Mouse (Mus musculus) hindbrain, embryonic 14.5 days (tissue): ENCODE data around the gene Dnajb5. TPM values are rescaled to one million over a fixed set of nuclear protein-coding genes. Genes with fewer than 3 reads are reported as not detected.

Experiments
- ATAC-seq: fragments of 200-750 bp; cut with Nextera tagmentation; 2 replicates; pipeline ENCODE4 v1.8.0; 2017; ENCODE audit warnings: moderate number of reproducible peaks, mild to moderate bottlenecking, moderate TSS enrichment, moderate library complexity; ENCODE audit not compliant: low FRiP score
- DNase-seq: peaks from one replicate; pipeline ENCODE4 v3.0.0-alpha.2; 2015; ENCODE audit warnings: low spot score
- H3K27ac ChIP-seq: fragments of 300-500 bp; sonication (generic); 2 replicates; pipeline ENCODE4 v1.5.1; 2014; ENCODE audit warnings: mild to moderate bottlenecking, moderate library complexity
- H3K27me3 ChIP-seq: fragments of 300-500 bp; sonication (generic); 2 replicates; pipeline ENCODE4 v1.6.1; 2014; ENCODE audit warnings: mild to moderate bottlenecking, low read length, mixed read lengths; ENCODE audit not compliant: control insufficient read depth, insufficient read depth
- H3K36me3 ChIP-seq: fragments of 300-500 bp; sonication (generic); replicated peaks from 2 replicates; pipeline ENCODE4 v1.6.1; 2014; ENCODE audit not compliant: control insufficient read depth, insufficient read depth
- H3K4me1 ChIP-seq: fragments of 300-500 bp; sonication (generic); replicated peaks from 2 replicates; pipeline ENCODE4 v1.6.1; 2014; ENCODE audit warnings: antibody characterized with exemption, low read length, mixed read lengths; ENCODE audit not compliant: control insufficient read depth, insufficient read depth
- H3K4me2 ChIP-seq: fragments of 300-500 bp; sonication (generic); replicated peaks from 2 replicates; pipeline ENCODE4 v1.6.1; 2014; ENCODE audit warnings: mild to moderate bottlenecking, moderate library complexity
- H3K4me3 ChIP-seq: fragments of 300-500 bp; sonication (generic); replicated peaks from 2 replicates; pipeline ENCODE4 v1.5.1; 2014; ENCODE audit warnings: mild to moderate bottlenecking, low read length
- H3K9ac ChIP-seq: fragments of 300-500 bp; sonication (generic); 2 replicates; pipeline ENCODE4 v1.6.1; 2014
- H3K9me3 ChIP-seq: fragments of 300-500 bp; sonication (generic); 2 replicates; pipeline ENCODE4 v1.6.1; 2016; ENCODE audit warnings: low read length; ENCODE audit not compliant: control insufficient read depth
- WGBS: fragments of 180-500 bp; shearing (Covaris S2); extraction: QIAGEN DNeasy Blood & Tissue Kit; methylation state at CpG from one replicate; pipeline ENCODE4 v1.1.7; 2014; 5-methylcytosine and 5-hydroxymethylcytosine counted together
- polyA plus RNA-seq: library from polyadenylated mRNA; unstranded; fragments of >200 nt; fragmentation: Nextera tagmentation; extraction: Ambion mirVana; gene quantifications from 2 replicates; pipeline ENCODE4 v1.2.1, GENCODE M21; 2014

Dnajb5 gene
- polyA plus RNA-seq, 1 experiment from 2014 or later, result 38.5 TPM

DNA sequence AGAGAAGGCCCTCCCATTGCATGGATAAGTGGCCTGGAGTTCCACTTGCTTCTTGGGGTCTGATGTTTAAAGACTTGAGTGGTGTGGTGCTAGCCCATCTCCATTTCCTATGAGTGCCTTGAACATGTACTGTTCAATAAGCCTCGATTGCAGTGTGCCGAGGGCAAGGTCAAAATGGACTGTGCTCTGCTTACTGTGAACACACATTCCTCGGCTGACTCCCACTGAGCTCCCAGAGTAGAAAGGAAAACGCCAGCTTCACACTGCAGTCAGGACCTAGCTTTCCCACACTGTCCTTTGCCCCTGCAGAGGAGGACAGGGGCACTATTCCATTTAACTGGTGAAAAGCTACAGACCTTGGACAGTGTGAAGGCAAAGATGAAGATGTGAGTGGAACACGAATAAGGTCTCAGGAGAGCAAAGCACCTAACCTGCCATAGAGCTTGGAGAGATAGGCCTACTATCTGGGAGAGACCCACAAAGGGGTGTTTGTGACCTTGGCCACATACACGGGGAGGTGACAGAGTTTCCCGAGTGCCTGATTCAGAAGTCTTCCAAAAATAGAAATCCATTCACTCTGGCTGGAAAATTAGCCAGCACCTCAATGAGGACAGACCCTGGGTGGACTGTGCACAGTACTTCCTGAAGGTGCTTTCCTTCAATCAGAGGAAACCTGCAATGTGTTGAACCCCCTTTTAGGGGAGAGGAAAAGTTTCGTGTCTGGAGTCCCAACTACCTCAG, 17.2 kb upstream of the Dnajb5 start:
- H3K4me3 ChIP-seq, result no peak overlapping the region
- DNase-seq, result no peak
- H3K27me3 ChIP-seq, result no peaks in the 10 kb centered on the region
- no peaks in the 10 kb centered on the region for H3K36me3 ChIP-seq
- no peaks in the 10 kb centered on the region for H3K4me1 ChIP-seq
- H3K27ac ChIP-seq, result no peak overlapping the region
- no peak overlapping the region for H3K9ac ChIP-seq
- no peak overlapping the region for H3K4me2 ChIP-seq
- H3K9me3 ChIP-seq, result no peaks in the 10 kb centered on the region
- WGBS, result 67% methylated on average over 8 of the region's 8 CpGs
- ATAC-seq, result no peak

DNA sequence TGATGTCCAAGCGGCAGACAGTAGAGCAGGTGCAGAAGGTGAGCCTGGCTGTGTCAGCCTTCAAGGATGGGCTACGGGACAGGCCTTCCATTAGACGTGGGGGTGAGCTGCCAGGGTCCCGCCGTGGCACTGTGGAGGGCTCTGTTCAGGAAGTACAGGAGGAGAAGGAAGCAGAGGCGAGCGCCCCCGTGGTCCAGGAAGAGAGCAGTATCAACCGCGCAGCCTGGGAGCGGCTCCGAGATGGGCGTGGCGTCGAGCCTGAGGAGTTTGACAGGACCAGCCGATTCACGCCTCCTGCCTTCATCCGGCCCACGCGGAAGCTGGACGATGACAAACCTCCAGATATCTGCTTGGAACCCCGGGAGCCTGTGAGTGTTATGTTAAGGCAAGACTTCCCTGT, 16.0 kb upstream of the Dnajb5 start:
- no peaks in the 10 kb centered on the region for H3K27me3 ChIP-seq
- no peak overlapping the region for H3K27ac ChIP-seq
- H3K9ac ChIP-seq, result no peak overlapping the region
- DNase-seq, result no peak
- no peak overlapping the region for H3K4me3 ChIP-seq
- ATAC-seq, result no peak
- peaks cover 8% of the 10 kb centered on the region; the same call in 1 of the 2 replicates for H3K36me3 ChIP-seq
- WGBS, result 12% methylated on average over 22 of the region's 22 CpGs
- peak overlapping the region; percentile 25 for H3K4me2 ChIP-seq
- H3K9me3 ChIP-seq, result no peaks in the 10 kb centered on the region
- no peaks in the 10 kb centered on the region for H3K4me1 ChIP-seq

DNA sequence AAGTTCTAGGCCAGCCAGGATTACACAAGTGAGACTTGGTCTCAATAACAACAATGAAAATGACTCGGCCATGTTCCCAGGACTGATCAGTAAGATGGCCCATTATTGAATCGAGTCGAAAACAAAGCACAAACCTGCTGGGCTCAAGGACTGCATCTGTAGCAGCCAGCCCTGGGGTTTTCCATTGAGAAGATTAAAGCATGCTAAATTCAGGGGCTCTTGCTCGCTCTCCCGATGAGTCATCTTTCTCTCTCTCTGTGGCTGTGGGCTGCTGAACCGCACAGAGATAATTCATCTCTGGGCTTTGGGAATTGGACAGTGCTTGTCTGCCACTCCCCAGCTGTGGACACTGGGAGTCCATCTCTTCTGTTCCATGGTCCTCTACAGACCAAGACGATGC, 8.2 kb upstream of the Dnajb5 start:
- ATAC-seq (no peak), DNase-seq (no peak)
- Histone ChIP-seq H3K36me3 (peaks cover 27% of the 10 kb centered on the region), H3K9ac (no peak overlapping the region), H3K4me2 (no peak overlapping the region), H3K4me3 (no peak overlapping the region), H3K27ac (no peak overlapping the region), H3K27me3 (no peaks in the 10 kb centered on the region), H3K4me1 (peaks cover 8% of the 10 kb centered on the region), H3K9me3 (no peaks in the 10 kb centered on the region)
- WGBS, result 68% methylated on average over 7 of the region's 7 CpGs

DNA sequence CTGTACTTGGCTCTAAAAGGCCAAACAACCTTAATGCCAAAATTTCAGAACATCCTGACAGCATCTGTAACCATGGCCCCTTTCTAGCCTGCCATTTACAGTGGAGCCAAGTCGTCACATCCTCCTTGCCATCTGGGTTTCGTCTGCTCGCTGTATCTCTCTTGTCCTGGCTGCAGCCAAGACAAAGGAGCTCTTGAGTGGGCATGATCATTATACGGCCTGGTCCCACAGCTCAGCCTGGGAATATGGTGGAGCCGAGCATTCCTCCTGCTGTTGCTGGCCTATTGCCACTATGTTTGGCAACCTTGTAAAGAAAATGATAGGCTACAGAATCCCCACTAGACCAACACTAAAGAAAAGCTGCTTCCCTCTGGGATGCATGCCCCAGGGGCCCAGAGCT, 6.3 kb upstream of the Dnajb5 start:
- peak; percentile 42; the same call in 1 of the 2 replicates for ATAC-seq
- H3K36me3 ChIP-seq, result peaks cover 22% of the 10 kb centered on the region
- no peak overlapping the region for H3K4me2 ChIP-seq
- 64% methylated on average over 5 of the region's 5 CpGs for WGBS
- no peak overlapping the region for H3K4me3 ChIP-seq
- no peak overlapping the region for H3K9ac ChIP-seq
- no peaks in the 10 kb centered on the region for H3K27me3 ChIP-seq
- H3K27ac ChIP-seq, result peak overlapping the region; percentile 43; the same call in 1 of the 2 replicates
- no peaks in the 10 kb centered on the region for H3K9me3 ChIP-seq
- H3K4me1 ChIP-seq, result peaks cover 27% of the 10 kb centered on the region
- peak; percentile 55 for DNase-seq

DNA sequence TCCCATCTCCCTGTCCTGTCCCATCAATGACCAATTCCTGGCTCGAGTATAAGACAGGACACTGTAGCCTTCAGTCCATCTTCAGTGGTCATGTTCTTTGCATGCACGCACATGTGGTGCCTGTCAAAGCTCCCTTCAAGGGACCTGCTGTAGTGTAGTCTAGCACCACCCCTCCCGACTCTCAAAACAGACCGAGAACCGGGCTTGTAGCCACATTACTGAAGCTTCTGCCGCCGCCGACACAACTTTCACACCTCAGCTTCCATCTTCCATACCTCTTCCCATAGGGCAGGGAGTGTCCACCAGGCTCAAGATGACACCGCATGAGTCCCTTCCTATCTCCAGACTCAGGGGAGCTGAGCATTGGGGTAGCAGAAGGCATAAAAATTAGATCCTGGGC, 5.4 kb upstream of the Dnajb5 start:
- no peak for ATAC-seq
- no peak overlapping the region for H3K4me3 ChIP-seq
- no peak for DNase-seq
- no peaks in the 10 kb centered on the region for H3K27me3 ChIP-seq
- H3K4me2 ChIP-seq, result no peak overlapping the region
- 89% methylated on average over 9 of the region's 9 CpGs for WGBS
- H3K9me3 ChIP-seq, result no peaks in the 10 kb centered on the region
- peaks cover 14% of the 10 kb centered on the region for H3K36me3 ChIP-seq
- peaks cover 36% of the 10 kb centered on the region for H3K4me1 ChIP-seq
- no peak overlapping the region for H3K9ac ChIP-seq
- no peak overlapping the region for H3K27ac ChIP-seq

DNA sequence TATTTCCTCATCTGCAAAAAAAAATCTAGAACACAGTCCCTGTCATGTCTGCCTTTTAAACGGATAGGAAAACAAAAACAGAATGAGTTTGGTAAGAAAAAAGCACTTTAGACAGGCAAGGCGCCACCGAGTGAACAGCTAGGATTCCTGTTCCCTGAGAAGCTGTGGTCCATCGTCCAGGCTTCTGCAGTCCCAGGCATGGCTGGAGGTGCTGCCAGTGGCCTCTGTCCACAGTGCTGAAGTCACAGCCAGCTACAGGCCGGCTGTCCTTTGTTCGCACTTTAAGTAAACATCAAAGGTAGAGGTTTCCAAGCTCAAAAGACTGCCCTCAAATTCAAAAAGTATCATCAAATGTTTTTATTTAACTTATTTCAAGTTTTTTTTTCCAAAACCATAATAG, 4.6 kb upstream of the Dnajb5 start:
- Histone ChIP-seq H3K9ac (no peak overlapping the region), H3K27me3 (no peaks in the 10 kb centered on the region), H3K4me2 (no peak overlapping the region), H3K9me3 (no peaks in the 10 kb centered on the region), H3K4me1 (peaks cover 39% of the 10 kb centered on the region), H3K36me3 (peaks cover 5% of the 10 kb centered on the region; the same call in 1 of the 2 replicates), H3K27ac (no peak overlapping the region), H3K4me3 (no peak overlapping the region)
- DNase-seq (peak; percentile 44), ATAC-seq (no peak)
- 15% methylated on average over 6 of the region's 6 CpGs for WGBS

DNA sequence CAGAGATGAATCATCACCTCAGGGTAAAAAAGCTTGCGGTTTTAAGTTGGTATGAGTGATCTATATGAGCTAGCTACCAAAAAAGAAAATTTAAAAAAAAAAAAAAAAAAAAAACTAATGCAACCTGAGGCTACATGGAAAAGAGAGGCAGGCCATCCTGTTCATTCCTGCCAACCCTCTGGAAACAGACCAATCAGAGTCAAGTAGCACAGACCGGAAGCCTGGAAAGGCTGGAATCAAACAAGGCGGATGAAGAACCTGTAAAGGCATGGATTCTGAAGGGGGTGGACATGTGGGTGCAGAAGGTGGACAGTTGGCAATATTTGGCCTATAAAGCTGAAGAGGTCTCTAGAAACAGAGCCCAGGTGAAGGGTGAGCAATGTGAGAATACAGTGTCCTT, 4.2 kb upstream of the Dnajb5 start:
- no peak overlapping the region for H3K4me2 ChIP-seq
- 91% methylated on average over 3 of the region's 3 CpGs for WGBS
- no peak for ATAC-seq
- H3K9me3 ChIP-seq, result no peaks in the 10 kb centered on the region
- peaks cover 39% of the 10 kb centered on the region for H3K4me1 ChIP-seq
- DNase-seq, result no peak
- H3K36me3 ChIP-seq, result peaks cover 3% of the 10 kb centered on the region; the same call in 1 of the 2 replicates
- H3K27ac ChIP-seq, result no peak overlapping the region
- no peaks in the 10 kb centered on the region for H3K27me3 ChIP-seq
- no peak overlapping the region for H3K4me3 ChIP-seq
- H3K9ac ChIP-seq, result no peak overlapping the region

DNA sequence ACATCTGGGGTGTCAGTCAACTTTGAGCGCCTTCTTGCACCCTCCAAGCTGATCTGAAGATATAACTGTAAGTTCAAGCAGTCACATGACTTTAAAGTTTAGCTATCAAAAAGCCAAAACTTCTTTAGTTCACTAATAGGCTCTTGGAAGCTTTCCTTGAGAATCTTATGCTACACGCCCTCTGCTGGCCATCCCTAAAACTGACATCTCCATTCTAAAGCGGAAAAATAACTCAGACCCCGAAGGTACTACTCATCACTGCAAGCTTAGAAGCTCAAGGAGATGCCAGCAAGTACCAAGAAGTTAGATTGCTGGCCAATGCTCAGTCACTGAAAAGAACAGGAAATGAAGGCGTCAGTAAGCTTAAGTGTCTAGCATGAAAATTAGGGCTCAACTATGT, 3.7 kb upstream of the Dnajb5 start:
- DNase-seq (peak; percentile 87), ATAC-seq (no peak)
- Histone ChIP-seq H3K36me3 (no peaks in the 10 kb centered on the region), H3K4me2 (peak overlapping the region; percentile 38), H3K9me3 (no peaks in the 10 kb centered on the region), H3K9ac (peak overlapping the region; percentile 28), H3K4me3 (no peak overlapping the region), H3K27me3 (no peaks in the 10 kb centered on the region), H3K4me1 (peaks cover 39% of the 10 kb centered on the region), H3K27ac (peak overlapping the region; percentile 89)
- 8% methylated on average over 5 of the region's 5 CpGs for WGBS

DNA sequence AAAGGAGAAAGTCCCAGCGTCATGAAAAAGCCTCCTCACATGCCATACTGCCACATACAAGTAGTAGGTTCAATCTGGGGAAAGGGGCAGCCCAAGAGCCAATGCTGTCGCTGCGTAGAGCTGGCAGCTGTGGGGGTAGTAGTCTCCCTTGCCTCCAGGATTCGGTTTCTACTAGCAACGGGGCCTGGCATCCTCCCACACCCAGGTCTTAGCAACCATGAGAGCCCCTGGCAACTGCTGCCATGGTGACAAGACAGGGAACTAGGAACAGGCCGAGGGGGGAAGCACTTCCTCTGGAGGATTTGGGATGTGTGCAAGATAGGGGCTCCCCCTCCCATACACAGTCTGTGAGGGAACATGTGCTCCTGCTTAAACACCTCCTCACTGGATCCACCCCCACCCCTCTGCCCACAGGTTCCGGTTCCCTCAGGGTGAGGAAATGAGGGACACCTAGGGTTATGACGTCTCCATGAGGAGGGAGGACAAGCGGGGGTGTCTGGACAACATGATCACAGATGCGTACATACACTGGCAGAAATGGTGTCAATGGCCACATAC, 2.8 kb upstream of the Dnajb5 start:
- H3K27ac ChIP-seq, result peak overlapping the region; percentile 89
- 18% methylated on average over 10 of the region's 10 CpGs for WGBS
- peaks cover 45% of the 10 kb centered on the region for H3K4me1 ChIP-seq
- H3K4me2 ChIP-seq, result peak overlapping the region; percentile 38
- no peak overlapping the region for H3K4me3 ChIP-seq
- no peaks in the 10 kb centered on the region for H3K36me3 ChIP-seq
- DNase-seq (peak; percentile 84), ATAC-seq (peak; percentile 50)
- peak overlapping the region; percentile 28 for H3K9ac ChIP-seq
- H3K27me3 ChIP-seq, result no peaks in the 10 kb centered on the region
- H3K9me3 ChIP-seq, result no peaks in the 10 kb centered on the region
